Mouse (Mus musculus) small intestine, adult 2 months (tissue): ENCODE measurements around the gene Prdm16.

ENCODE experiments used
- CTCF ChIP-seq: fragments of 200-500 bp; IDR thresholded peaks from 2 replicates; pipeline ENCODE4 v1.5.1; 2012; ENCODE audit warnings: low read depth, mild to moderate bottlenecking, control low read depth, inconsistent platforms, low read length, moderate library complexity, mixed read lengths; ENCODE audit not compliant: insufficient replicate concordance, insufficient read length; ENCODE audit errors: extremely low read depth
- POLR2A ChIP-seq: fragments of 200-500 bp; IDR thresholded peaks from 2 replicates; pipeline ENCODE4 v1.6.1; 2012; ENCODE audit warnings: low read depth, mild to moderate bottlenecking, control low read depth, inconsistent platforms, low read length, moderate library complexity

DNA sequence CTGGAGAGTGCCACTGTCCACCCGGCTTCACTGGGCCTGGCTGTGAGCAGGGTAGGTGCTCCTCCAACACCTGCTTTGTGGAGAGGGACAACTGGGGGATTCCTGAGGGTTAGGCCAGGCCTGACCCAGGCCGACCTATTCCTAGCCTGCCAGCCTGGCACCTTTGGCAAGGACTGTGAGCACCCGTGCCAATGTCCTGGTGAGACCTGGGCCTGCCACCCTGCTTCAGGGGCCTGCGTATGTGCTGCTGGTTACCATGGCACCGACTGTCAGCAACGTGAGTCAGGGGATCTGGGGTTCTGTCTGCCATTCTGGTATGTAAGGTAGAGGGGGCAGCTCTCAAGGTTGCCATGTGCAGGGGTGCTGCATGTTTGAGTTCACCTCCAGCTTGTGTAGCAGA, 369.2 kb downstream of the Prdm16 start:
- TF ChIP-seq POLR2A: no peak
- no peak for TF ChIP-seq CTCF
